Comparison of ENCODE assay signal across 8 mouse cellular contexts in the genomic region with DNA sequence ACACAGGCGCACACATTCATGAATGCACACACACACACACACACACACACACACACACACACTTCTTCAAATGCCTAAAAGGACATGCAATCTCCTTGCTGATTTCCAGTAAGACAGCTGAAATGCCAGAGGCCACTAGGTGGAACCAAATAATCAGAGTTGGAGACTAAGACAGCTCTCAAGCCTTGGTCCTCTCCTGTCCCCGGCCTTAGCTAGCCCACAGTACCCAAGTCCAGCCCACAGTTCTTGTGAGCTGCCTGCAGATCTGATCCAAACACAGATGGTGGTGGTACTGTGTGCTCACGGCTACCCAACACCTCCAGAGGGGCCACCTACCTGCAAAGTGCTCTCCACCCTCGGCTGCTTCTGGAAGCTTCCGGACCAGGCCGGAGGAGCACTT. TPM values are rescaled to one million over a fixed set of nuclear protein-coding genes. Genes with fewer than 3 reads are reported as not detected.
DNase-seq lines count a peak whose midpoint lies in the region; ATAC-seq and TF ChIP-seq lines count a peak whose summit lies in the region.

No protein-coding gene starts in this region.

- H3K4me3 ChIP-seq in E14TG2a.4 (replicated peaks; ENCODE audit: low read length): no peak overlapping the region
- no peak overlapping the region for H3K4me3 ChIP-seq in embryonic facial prominence, embryonic 13.5 days
- no peak overlapping the region for H3K4me3 ChIP-seq in stomach, embryonic 14.5 days (ENCODE audit: low read depth, low read length)

- H3K9me3 ChIP-seq in E14TG2a.4 (ENCODE audit: low read length): no peaks in the 10 kb centered on the region
- H3K9me3 ChIP-seq in embryonic facial prominence, embryonic 13.5 days: no peaks in the 10 kb centered on the region
- no peaks in the 10 kb centered on the region for H3K9me3 ChIP-seq in stomach, embryonic 14.5 days (ENCODE audit: control insufficient read depth, low read depth, low read length)

- peak; percentile 37 for TF ChIP-seq CTCF in E14TG2a.4 (conservative IDR thresholded peaks at IDR 0.05; ENCODE audit: low read length)

- H3K27me3 ChIP-seq in E14TG2a.4 (ENCODE audit: insufficient read depth, low read length): 0 out of 2 replicates have a peak, but pooled peaks cover 3% of the 10 kb centered on the region
- no peaks in the 10 kb centered on the region for H3K27me3 ChIP-seq in embryonic facial prominence, embryonic 13.5 days
- no peaks in the 10 kb centered on the region for H3K27me3 ChIP-seq in stomach, embryonic 14.5 days (ENCODE audit: control insufficient read depth, insufficient read depth, low read length)

- DNase-seq in adrenal gland, adult 2 months: peak; percentile 77
- DNase-seq in layer of hippocampus, adult 9-10 months (ENCODE audit: low spot score): peak; percentile 75
- no peak for DNase-seq in natural killer cell, adult 2 months (ENCODE audit: low spot score in 2 of 2)

- H3K9ac ChIP-seq in embryonic facial prominence, embryonic 13.5 days: no peak overlapping the region
- H3K9ac ChIP-seq in stomach, embryonic 14.5 days (replicated peaks; ENCODE audit: low read depth, low read length): no peak overlapping the region

- H3K36me3 ChIP-seq in E14TG2a.4 (ENCODE audit: insufficient read depth, low read length): no peaks in the 10 kb centered on the region
- H3K36me3 ChIP-seq in embryonic facial prominence, embryonic 13.5 days: no peaks in the 10 kb centered on the region
- H3K36me3 ChIP-seq in stomach, embryonic 14.5 days (ENCODE audit: control insufficient read depth, insufficient read depth, low read length): no peaks in the 10 kb centered on the region

- H3K4me1 ChIP-seq in E14TG2a.4 (replicated peaks; ENCODE audit: low read depth, low read length): peaks cover 46% of the 10 kb centered on the region
- 0 out of 2 replicates have a peak, but pooled peaks cover 3% of the 10 kb centered on the region for H3K4me1 ChIP-seq in embryonic facial prominence, embryonic 13.5 days
- H3K4me1 ChIP-seq in stomach, embryonic 14.5 days (ENCODE audit: control insufficient read depth, insufficient read depth, low read length): peaks cover 3% of the 10 kb centered on the region; the same call in 1 of the 2 replicates

- WGBS in embryonic facial prominence, embryonic 13.5 days: 49% methylated on average over 6 of the region's 6 CpGs
- 51% methylated on average over 6 of the region's 6 CpGs for WGBS in stomach, embryonic 14.5 days

- H3K27ac ChIP-seq in embryonic facial prominence, embryonic 13.5 days: no peak overlapping the region
- H3K27ac ChIP-seq in stomach, embryonic 14.5 days (ENCODE audit: low read length): no peak overlapping the region

- H3K4me2 ChIP-seq in embryonic facial prominence, embryonic 13.5 days: no peak overlapping the region
- no peak overlapping the region for H3K4me2 ChIP-seq in stomach, embryonic 14.5 days (replicated peaks; ENCODE audit: low read depth, low read length)

- ATAC-seq in embryonic facial prominence, embryonic 13.5 days (ENCODE audit: insufficient number of reproducible peaks, insufficient read depth, low FRiP score, low TSS enrichment, low read depth): peak; percentile 50; the same call in 1 of the 2 replicates
- peak; percentile 62 to 72; a peak in 3 of 4 replicates for ATAC-seq in hematopoietic stem cell, adult 5-6 weeks (replicated peaks in 1 of 2; ENCODE audit: insufficient read depth in 1 of 2, low FRiP score in 2 of 2, low TSS enrichment in 1 of 2, low read depth in 1 of 2, poor library complexity in 2 of 2, severe bottlenecking in 2 of 2)
- ATAC-seq in megakaryocyte progenitor cell, adult 5-6 weeks (replicated peaks; ENCODE audit: poor library complexity): peak; percentile 71
- 0 out of 2 replicates have a peak, but pooled peaks have one; percentile 54 for ATAC-seq in stomach, embryonic 14.5 days (ENCODE audit: insufficient number of reproducible peaks, insufficient read depth, low FRiP score, low read depth)

RNA-seq across cellular contexts. Expression of gene Gpr37l1, which starts 4.5 kb away (rescaled TPM):
- total RNA-seq in adrenal gland, adult 2 months (2021): 1 to 10 TPM in 1 of 2 experiments, under 1 TPM in 1; 0.61 to 2.2 TPM
- polyA plus RNA-seq in adrenal gland, adult 2 months (2012; rRNA removed): 2.3 and 3.0 TPM in 2 replicates
- polyA plus RNA-seq in embryonic facial prominence, embryonic 13.5 days (2015; fragmentation: Nextera tagmentation; extraction: Ambion mirVana): not detected in 2 replicates
- total RNA-seq in hematopoietic stem cell, adult 5-6 weeks (2017): not detected in 2 replicates
- not detected in 2 replicates for total RNA-seq in megakaryocyte progenitor cell, adult 5-6 weeks (2015)
- not detected in 2 replicates for total RNA-seq in megakaryocyte progenitor cell, adult 5-6 weeks (2017)
- polyA plus RNA-seq in stomach, embryonic 14.5 days (2014; fragmentation: Nextera tagmentation; extraction: Ambion mirVana): 0.69 and 0.71 TPM in 2 replicates

RNA-seq across cellular contexts. Expression of gene Arl8a, which starts 25.4 kb away (rescaled TPM):
- 10 to 100 TPM; 59.4 to 62.2 TPM for total RNA-seq in adrenal gland, adult 2 months (2021)
- polyA plus RNA-seq in adrenal gland, adult 2 months (2012; rRNA removed): 41.5 and 43.2 TPM in 2 replicates
- polyA plus RNA-seq in embryonic facial prominence, embryonic 13.5 days (2015; fragmentation: Nextera tagmentation; extraction: Ambion mirVana): 75.2 and 78.6 TPM in 2 replicates
- total RNA-seq in hematopoietic stem cell, adult 5-6 weeks (2017): 22.3 and 24.4 TPM in 2 replicates
- 32.1 and 35.1 TPM in 2 replicates for total RNA-seq in megakaryocyte progenitor cell, adult 5-6 weeks (2015)
- 18.4 and 19.9 TPM in 2 replicates for total RNA-seq in megakaryocyte progenitor cell, adult 5-6 weeks (2017)
- 55.5 and 57.4 TPM in 2 replicates for polyA plus RNA-seq in stomach, embryonic 14.5 days (2014; fragmentation: Nextera tagmentation; extraction: Ambion mirVana)

RNA-seq across cellular contexts. Expression of gene Ptpn7, which starts 39.5 kb away (rescaled TPM):
- 1 to 10 TPM; 1.6 to 1.8 TPM for total RNA-seq in adrenal gland, adult 2 months (2021)
- polyA plus RNA-seq in adrenal gland, adult 2 months (2012; rRNA removed): 2.6 and 2.7 TPM in 2 replicates
- polyA plus RNA-seq in embryonic facial prominence, embryonic 13.5 days (2015; fragmentation: Nextera tagmentation; extraction: Ambion mirVana): 1.5 and 2.2 TPM in 2 replicates
- total RNA-seq in hematopoietic stem cell, adult 5-6 weeks (2017): 78.6 and 80.0 TPM in 2 replicates
- 75.0 and 75.4 TPM in 2 replicates for total RNA-seq in megakaryocyte progenitor cell, adult 5-6 weeks (2015)
- 103 and 112 TPM in 2 replicates for total RNA-seq in megakaryocyte progenitor cell, adult 5-6 weeks (2017)
- polyA plus RNA-seq in stomach, embryonic 14.5 days (2014; fragmentation: Nextera tagmentation; extraction: Ambion mirVana): 1.1 and 1.2 TPM in 2 replicates

Comparison
In these comparisons a context has a peak if more than half of its experiments do, and no peak if none do; other contexts are left out.
1. DNase-seq: peak in adrenal gland, adult 2 months (single experiment) and layer of hippocampus, adult 9-10 months (single experiment); none in natural killer cell, adult 2 months (0 of 2).
2. RNA of gene Ptpn7, which starts 39.5 kb away (total RNA-seq): 75.0 to 112 TPM in megakaryocyte progenitor cell, adult 5-6 weeks and 78.6 to 80.0 TPM in hematopoietic stem cell, adult 5-6 weeks; 1.6 to 1.8 TPM in adrenal gland, adult 2 months; every median in the first group is over 10 times any median in the second.
3. Peak in every context shown above with its lines, with median percentiles within 50 percentile points of each other: ATAC-seq.